Comparison of ENCODE assay signal across 11 mouse cellular contexts in genomic region chr5:139281373-139282112, GRCm38 (mm10). TPM values are rescaled to one million over a fixed set of nuclear protein-coding genes. Genes with fewer than 3 reads are reported as not detected.
DNase-seq lines count a peak whose midpoint lies in the region; ATAC-seq and TF ChIP-seq lines count a peak whose summit lies in the region.
"Had no signal": no experiment of that assay in that cellular context is flagged by ENCODE, and none has a peak within 500 bp of the region (broad histone marks: within the 10 kb centered on the region; RNA-seq: fewer than 3 reads in every experiment).

No protein-coding gene starts in this region.

- no peaks in the 10 kb centered on the region for H3K27me3 ChIP-seq in lung, embryonic 14.5 days (ENCODE audit: insufficient read depth, low read length)
- H3K27me3 ChIP-seq: embryonic facial prominence, embryonic 15.5 days had no signal

- no peaks in the 10 kb centered on the region for H3K9me3 ChIP-seq in lung, embryonic 14.5 days (ENCODE audit: low read depth, low read length)
- H3K9me3 ChIP-seq: embryonic facial prominence, embryonic 15.5 days; midbrain, embryonic 12.5 days had no signal

- WGBS in lung, embryonic 14.5 days: 35% methylated on average over 10 of the region's 11 CpGs
- 54% methylated on average over 11 of the region's 11 CpGs for WGBS in lung, adult 2 months

- TF ChIP-seq CTCF in lung, embryonic 14.5 days (IDR thresholded peaks at IDR 0.05; ENCODE audit: low read depth): no peak
- TF ChIP-seq CTCF in lung, adult 2 months (IDR thresholded peaks at IDR 0.05; ENCODE audit: insufficient read depth, low read length): no peak

- no peak overlapping the region for H3K4me3 ChIP-seq in lung, embryonic 14.5 days (ENCODE audit: low read depth, low read length)
- no peak overlapping the region for H3K4me3 ChIP-seq in lung, adult 2 months (replicated peaks; ENCODE audit: extremely low read depth, low read depth, low read length)
- H3K4me3 ChIP-seq: embryonic facial prominence, embryonic 15.5 days; midbrain, embryonic 12.5 days had no signal

- peaks cover under 1% of the 10 kb centered on the region; the same call in 1 of the 2 replicates for H3K4me1 ChIP-seq in lung, embryonic 14.5 days (ENCODE audit: insufficient read depth)
- H3K4me1 ChIP-seq in lung, adult 2 months (ENCODE audit: control insufficient read depth, insufficient read depth, low read length): no peaks in the 10 kb centered on the region; the same call in 1 of the 2 replicates
- H3K4me1 ChIP-seq: midbrain, embryonic 12.5 days had no signal

- DNase-seq in cerebellum, postnatal 10 days: peak; percentile 48 to 53
- no peak for DNase-seq in cerebellum, adult 18-20 months
- DNase-seq in heart, postnatal 4 days: peak; percentile 32
- DNase-seq in heart, adult 9 months (ENCODE audit: low spot score in 2 of 2): no peak
- peak; percentile 53 for DNase-seq in lung, embryonic 14.5 days
- no peak for DNase-seq in lung, adult 2 months
- DNase-seq in lung, postnatal 14 days: peak; percentile 42
- no peak for DNase-seq in urinary bladder, postnatal 4 days (ENCODE audit: low spot score in 2 of 2)

- no peak for TF ChIP-seq POLR2A in lung, adult 2 months (IDR thresholded peaks at IDR 0.05; ENCODE audit: borderline replicate concordance, extremely low read depth, low read depth, low read length)

- ATAC-seq in lung, embryonic 14.5 days (ENCODE audit: insufficient read depth): peak; percentile 47

- peak overlapping the region; percentile 65; the same call in 1 of the 2 replicates for H3K27ac ChIP-seq in lung, embryonic 14.5 days (ENCODE audit: low read depth)
- H3K27ac ChIP-seq: embryonic facial prominence, embryonic 15.5 days; liver, embryonic 14.5 days; midbrain, embryonic 12.5 days had no signal

- no peaks in the 10 kb centered on the region for H3K36me3 ChIP-seq in lung, embryonic 14.5 days (ENCODE audit: insufficient read depth)
- H3K36me3 ChIP-seq: embryonic facial prominence, embryonic 15.5 days; midbrain, embryonic 12.5 days had no signal

- H3K4me2 ChIP-seq in lung, embryonic 14.5 days: no peak overlapping the region
- H3K4me2 ChIP-seq: embryonic facial prominence, embryonic 15.5 days; midbrain, embryonic 12.5 days had no signal

- H3K9ac ChIP-seq in lung, embryonic 14.5 days: no peak overlapping the region
- H3K9ac ChIP-seq: embryonic facial prominence, embryonic 15.5 days; liver, embryonic 14.5 days; midbrain, embryonic 12.5 days had no signal

RNA-seq across cellular contexts. Expression of gene Get4, which starts 29.4 kb away (rescaled TPM):
- total RNA-seq in heart, postnatal 4 days (2021): 10 to 100 TPM; 76.4 to 80.4 TPM
- 183 and 185 TPM in 2 replicates for polyA plus RNA-seq in lung, embryonic 14.5 days (2014; fragmentation: Nextera tagmentation; extraction: Ambion mirVana)
- 105 and 162 TPM in 2 replicates for polyA plus RNA-seq in lung, adult 2 months (2012; rRNA removed)

RNA-seq across cellular contexts. Expression of gene Adap1, which starts 43.9 kb away (rescaled TPM):
- total RNA-seq in heart, postnatal 4 days (2021): 1 to 10 TPM; 1.8 to 2.4 TPM
- polyA plus RNA-seq in lung, embryonic 14.5 days (2014; fragmentation: Nextera tagmentation; extraction: Ambion mirVana): 3.6 and 4.0 TPM in 2 replicates
- 12.1 and 13.8 TPM in 2 replicates for polyA plus RNA-seq in lung, adult 2 months (2012; rRNA removed)

Comparison
In these comparisons a context has a peak if more than half of its experiments do, and no peak if none do; other contexts are left out.
1. DNase-seq: peak in cerebellum, postnatal 10 days (2 of 2), heart, postnatal 4 days (single experiment), lung, embryonic 14.5 days (single experiment) and lung, postnatal 14 days (single experiment); none in cerebellum, adult 18-20 months (0 of 2), heart, adult 9 months (0 of 2), lung, adult 2 months (single experiment) and urinary bladder, postnatal 4 days (0 of 2).